Mouse (Mus musculus) stomach, postnatal 0 days (tissue): ENCODE measurements around the gene Hexa. TPM values are rescaled to one million over a fixed set of nuclear protein-coding genes. Genes with fewer than 3 reads are reported as not detected.

ENCODE experiments used
- ATAC-seq: fragments of 200-750 bp; cut with Nextera tagmentation; 2 replicates; pipeline ENCODE4 v1.8.0; 2017; ENCODE audit not compliant: low FRiP score, low TSS enrichment
- DNase-seq: peaks from one replicate; pipeline ENCODE4 v3.0.0-alpha.2; 2016; ENCODE audit warnings: low spot score
- H3K27ac ChIP-seq: fragments of 300-500 bp; sonication (generic); replicated peaks from 2 replicates; pipeline ENCODE4 v1.5.1; 2014; ENCODE audit warnings: mild to moderate bottlenecking, control low read depth
- H3K27me3 ChIP-seq: fragments of 300-500 bp; sonication (generic); 2 replicates; pipeline ENCODE4 v1.6.1; 2014; ENCODE audit warnings: low read length; ENCODE audit not compliant: control insufficient read depth, insufficient read depth
- H3K36me3 ChIP-seq: fragments of 300-500 bp; sonication (generic); 2 replicates; pipeline ENCODE4 v1.6.1; 2014; ENCODE audit warnings: low read length, mixed read lengths; ENCODE audit not compliant: control insufficient read depth, insufficient read depth
- H3K4me1 ChIP-seq: fragments of 300-500 bp; sonication (generic); replicated peaks from 2 replicates; pipeline ENCODE4 v1.6.1; 2014; ENCODE audit warnings: antibody characterized with exemption; ENCODE audit not compliant: control insufficient read depth, insufficient read depth
- H3K4me2 ChIP-seq: fragments of 300-500 bp; sonication (generic); replicated peaks from 2 replicates; pipeline ENCODE4 v1.6.1; 2014; ENCODE audit warnings: low read depth, mild to moderate bottlenecking, control low read depth, moderate library complexity
- H3K4me3 ChIP-seq: fragments of 300-500 bp; sonication (generic); 2 replicates; pipeline ENCODE4 v1.5.1; 2014; ENCODE audit warnings: low read depth, low read length, control low read depth
- H3K9ac ChIP-seq: fragments of 300-500 bp; sonication (generic); 2 replicates; pipeline ENCODE4 v1.6.1; 2014; ENCODE audit warnings: mild to moderate bottlenecking, low read length, control low read depth, mixed read lengths
- H3K9me3 ChIP-seq: fragments of 300-500 bp; sonication (generic); 2 replicates; pipeline ENCODE4 v1.6.1; 2016; ENCODE audit warnings: low read length; ENCODE audit not compliant: control insufficient read depth
- CTCF ChIP-seq: IDR thresholded peaks from 2 replicates; pipeline ENCODE4 v1.5.1; 2016; ENCODE audit warnings: antibody characterized with exemption, low read depth, mild to moderate bottlenecking, moderate library complexity
- EP300 ChIP-seq: optimal IDR thresholded peaks from 2 replicates; pipeline ENCODE3; 2016; ENCODE audit warnings: antibody characterized with exemption
- WGBS: fragments of 180-500 bp; shearing (Covaris S2); extraction: QIAGEN DNeasy Blood & Tissue Kit; methylation state at CpG from one replicate; pipeline ENCODE4 v1.1.7; 2014; 5-methylcytosine and 5-hydroxymethylcytosine counted together
- polyA plus RNA-seq: library from polyadenylated mRNA; unstranded; fragments of >200 nt; fragmentation: Nextera tagmentation; extraction: Ambion mirVana; gene quantifications from 2 replicates; pipeline ENCODE4 v1.2.1, GENCODE M21; 2015

The Hexa gene
- 39.2 and 42.3 TPM in 2 replicates for polyA plus RNA-seq

- H3K36me3 ChIP-seq, result no peaks in the 10 kb centered on the region
- peak within 1 kb of the TSS; percentile 74 for H3K9ac ChIP-seq
- ATAC-seq (peak; percentile 86), DNase-seq (peak; percentile 88)
- peak within 1 kb of the TSS; percentile 77 for H3K4me2 ChIP-seq
- no peaks in the 10 kb centered on the region for H3K27me3 ChIP-seq
- H3K9me3 ChIP-seq, result no peaks in the 10 kb centered on the region
- H3K4me1 ChIP-seq, result no peaks in the 10 kb centered on the region; the same call in 1 of the 2 replicates
- under 1% methylated on average over 55 of the region's 55 CpGs for WGBS
- TF ChIP-seq CTCF (no peak), EP300 (no peak)
- peak within 1 kb of the TSS; percentile 68 for H3K4me3 ChIP-seq
- H3K27ac ChIP-seq, result peak within 1 kb of the TSS; percentile 75
These were observed at the start of gene Hexa, which contains the start of gene Tmem202 for GRCm38 (mm10) chr9:59539441-59540137. Hexa (plus strand) TSS chr9:59539540. Tmem202 (minus strand) TSS chr9:59539847.

DNA sequence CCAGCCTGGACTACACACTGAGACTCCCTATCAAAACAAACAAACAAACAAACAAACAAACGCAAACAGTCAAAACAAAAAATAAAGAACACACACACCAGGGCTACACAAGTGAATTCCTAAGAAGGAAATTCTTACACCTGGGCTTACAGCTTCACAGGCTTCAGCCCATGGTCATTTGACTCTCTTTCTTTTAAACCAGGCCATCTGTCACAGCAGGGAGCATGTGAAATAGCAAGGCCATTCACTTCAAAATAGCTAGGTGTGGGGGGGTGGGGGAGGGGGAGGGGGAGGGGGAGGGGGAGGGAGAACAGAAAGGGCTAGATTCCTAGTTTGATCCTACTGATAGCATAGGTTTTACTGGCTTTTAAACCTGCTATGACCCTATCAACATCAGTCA is 31.2 kb upstream of the Hexa start:
- H3K4me2 ChIP-seq, result no peak overlapping the region
- H3K9me3 ChIP-seq, result no peaks in the 10 kb centered on the region
- ATAC-seq, result no peak
- H3K9ac ChIP-seq, result no peak overlapping the region
- H3K27ac ChIP-seq, result no peak overlapping the region
- 50% methylated on average over 1 of the region's 1 CpGs for WGBS
- no peaks in the 10 kb centered on the region for H3K4me1 ChIP-seq
- no peak overlapping the region for H3K4me3 ChIP-seq
- H3K36me3 ChIP-seq, result no peaks in the 10 kb centered on the region
- no peak for DNase-seq
- TF ChIP-seq EP300, result no peak
- TF ChIP-seq CTCF, result no peak
- no peaks in the 10 kb centered on the region for H3K27me3 ChIP-seq

GRCm38 (mm10) chr9:59512381-59512780 is 27.0 kb upstream of the Hexa start:
- 35% methylated on average over 4 of the region's 4 CpGs for WGBS
- no peak for DNase-seq
- no peaks in the 10 kb centered on the region for H3K9me3 ChIP-seq
- no peaks in the 10 kb centered on the region for H3K4me1 ChIP-seq
- H3K27ac ChIP-seq, result no peak overlapping the region
- no peak overlapping the region for H3K4me3 ChIP-seq
- no peak overlapping the region for H3K4me2 ChIP-seq
- H3K27me3 ChIP-seq, result no peaks in the 10 kb centered on the region
- TF ChIP-seq CTCF, result no peak
- no peak for TF ChIP-seq EP300
- ATAC-seq, result no peak
- no peaks in the 10 kb centered on the region for H3K36me3 ChIP-seq
- no peak overlapping the region for H3K9ac ChIP-seq

DNA sequence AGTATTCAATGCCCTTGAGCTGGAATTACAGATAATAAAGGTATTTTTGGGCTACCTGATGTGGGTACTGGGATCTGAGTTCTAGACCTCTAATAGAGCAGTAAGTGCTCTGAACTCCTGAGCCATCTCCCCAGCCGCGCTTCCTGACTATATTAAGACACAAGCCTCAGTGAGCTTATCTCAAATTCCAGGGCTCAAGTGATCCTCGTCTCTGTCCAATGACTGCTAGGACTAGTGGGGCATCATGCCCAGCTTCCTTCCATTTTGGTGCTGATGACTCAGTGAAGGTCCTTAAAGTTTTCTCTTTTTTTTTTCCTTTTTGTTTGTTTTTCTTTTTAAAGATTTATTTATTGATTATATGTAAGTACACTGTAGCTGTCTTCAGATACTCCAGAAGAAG is 24.3 kb upstream of the Hexa start:
- 51% methylated on average over 3 of the region's 3 CpGs for WGBS

GRCm38 (mm10) chr9:59517127-59517526 is 22.2 kb upstream of the Hexa start:
- H3K9me3 ChIP-seq, result no peaks in the 10 kb centered on the region
- no peaks in the 10 kb centered on the region for H3K4me1 ChIP-seq
- H3K4me2 ChIP-seq, result no peak overlapping the region
- no peak overlapping the region for H3K9ac ChIP-seq
- H3K27me3 ChIP-seq, result no peaks in the 10 kb centered on the region
- H3K36me3 ChIP-seq, result no peaks in the 10 kb centered on the region
- TF ChIP-seq EP300 (no peak), CTCF (peak; percentile 49)
- H3K27ac ChIP-seq, result no peak overlapping the region
- no peak overlapping the region for H3K4me3 ChIP-seq
- WGBS, result 51% methylated on average over 7 of the region's 7 CpGs
- ATAC-seq (no peak; the same call in 1 of the 2 replicates), DNase-seq (no peak)

More for the DNA sequence above, 24.3 kb upstream of the Hexa start:
- H3K4me1 ChIP-seq, result no peaks in the 10 kb centered on the region
- TF ChIP-seq EP300 (no peak), CTCF (no peak)
- no peaks in the 10 kb centered on the region for H3K9me3 ChIP-seq
- H3K4me2 ChIP-seq, result no peak overlapping the region
- no peaks in the 10 kb centered on the region for H3K27me3 ChIP-seq
- H3K27ac ChIP-seq, result no peak overlapping the region
- H3K36me3 ChIP-seq, result no peaks in the 10 kb centered on the region
- no peak for ATAC-seq
- no peak for DNase-seq
- H3K4me3 ChIP-seq, result no peak overlapping the region
- H3K9ac ChIP-seq, result no peak overlapping the region

- Histone ChIP-seq H3K4me2 (no peak overlapping the region), H3K27ac (no peak overlapping the region), H3K4me3 (no peak overlapping the region), H3K9me3 (no peaks in the 10 kb centered on the region), H3K9ac (no peak overlapping the region), H3K4me1 (no peaks in the 10 kb centered on the region), H3K27me3 (no peaks in the 10 kb centered on the region), H3K36me3 (no peaks in the 10 kb centered on the region)
- WGBS, result 58% methylated on average over 5 of the region's 5 CpGs
- ATAC-seq (no peak), DNase-seq (no peak)
- TF ChIP-seq EP300 (no peak), CTCF (no peak)
These were observed 20.4 kb upstream of the Hexa start for GRCm38 (mm10) chr9:59518976-59519375.
